Mouse (Mus musculus) midbrain, postnatal 0 days (tissue): Measurements from ENCODE around the gene Mier1. TPM values are rescaled to one million over a fixed set of nuclear protein-coding genes. Genes with fewer than 3 reads are reported as not detected.
A peak's percentile ranks its signal among the peaks of the same experiment; 100 is the strongest.

ENCODE experiments used
- ATAC-seq: fragments of 200-750 bp; cut with Nextera tagmentation; 2 replicates; pipeline ENCODE4 v1.8.0; 2017; ENCODE audit warnings: moderate number of reproducible peaks, mild to moderate bottlenecking, moderate TSS enrichment, moderate library complexity; ENCODE audit not compliant: low FRiP score
- DNase-seq: peaks from one replicate; pipeline ENCODE4 v3.0.0-alpha.2; 2015; ENCODE audit warnings: low spot score
- H3K27ac ChIP-seq: fragments of 300-500 bp; sonication (generic); 2 replicates; pipeline ENCODE4 v1.5.1; 2014; ENCODE audit warnings: low read depth, mild to moderate bottlenecking, low read length, mixed read lengths
- H3K27me3 ChIP-seq: fragments of 300-500 bp; sonication (generic); 2 replicates; pipeline ENCODE4 v1.6.1; 2014; ENCODE audit warnings: low read length, control low read depth, mixed read lengths; ENCODE audit not compliant: insufficient read depth
- H3K36me3 ChIP-seq: fragments of 300-500 bp; sonication (generic); 2 replicates; pipeline ENCODE4 v1.6.1; 2014; ENCODE audit warnings: low read length, control low read depth, mixed read lengths; ENCODE audit not compliant: insufficient read depth
- H3K4me1 ChIP-seq: fragments of 300-500 bp; sonication (generic); 2 replicates; pipeline ENCODE4 v1.6.1; 2014; ENCODE audit warnings: mild to moderate bottlenecking, control low read depth, antibody characterized with exemption, low read length, mixed read lengths; ENCODE audit not compliant: insufficient read depth
- H3K4me2 ChIP-seq: fragments of 300-500 bp; sonication (generic); 2 replicates; pipeline ENCODE4 v1.6.1; 2014; ENCODE audit warnings: low read depth, mild to moderate bottlenecking, low read length, mixed read lengths; ENCODE audit not compliant: poor library complexity, severe bottlenecking
- H3K4me3 ChIP-seq: fragments of 300-500 bp; sonication (generic); 2 replicates; pipeline ENCODE4 v1.5.1; 2014; ENCODE audit warnings: low read depth, mild to moderate bottlenecking, low read length, moderate library complexity
- H3K9ac ChIP-seq: fragments of 300-500 bp; sonication (generic); replicated peaks from 2 replicates; pipeline ENCODE4 v1.6.1; 2014; ENCODE audit warnings: mild to moderate bottlenecking, low read length, moderate library complexity, mixed read lengths; ENCODE audit not compliant: poor library complexity, severe bottlenecking
- H3K9me3 ChIP-seq: fragments of 300-500 bp; sonication (generic); 2 replicates; pipeline ENCODE4 v1.6.1; 2016; ENCODE audit warnings: low read length, control low read depth
- CTCF ChIP-seq: IDR thresholded peaks from 2 replicates; pipeline ENCODE4 v1.5.1; 2016; ENCODE audit warnings: antibody characterized with exemption, mild to moderate bottlenecking
- WGBS: fragments of 180-500 bp; shearing (Covaris S2); extraction: QIAGEN DNeasy Blood & Tissue Kit; methylation state at CpG from one replicate; pipeline ENCODE4 v1.1.7; 2014; 5-methylcytosine and 5-hydroxymethylcytosine counted together
- polyA plus RNA-seq: library from polyadenylated mRNA; unstranded; fragments of >200 nt; fragmentation: Nextera tagmentation; extraction: Ambion mirVana; gene quantifications from 2 replicates; pipeline ENCODE4 v1.2.1, GENCODE M21; 2015
- total RNA-seq: library from RNA; depleted of rRNA; stranded (reverse); fragments of >200 nt; gene quantifications from 2 replicates; pipeline ENCODE4 v1.2.3, GENCODE M21; 2014; rRNA removed

The Mier1 gene
- total RNA-seq (30.6 and 49.7 TPM in 2 replicates), polyA plus RNA-seq (25.3 and 32.8 TPM in 2 replicates)

GRCm38 (mm10) chr4:103114184-103115111, at the start of gene Mier1, which contains the start of gene Wdr78:
Gene Mier1 (plus strand): TSS chr4:103114390.
Gene Wdr78 (minus strand): TSS chr4:103114555.
- Histone ChIP-seq H3K9ac (peak within 1 kb of the TSS; percentile 86), H3K27me3 (no peaks in the 10 kb centered on the region), H3K9me3 (no peaks in the 10 kb centered on the region), H3K36me3 (no peaks in the 10 kb centered on the region; the same call in 1 of the 2 replicates), H3K27ac (peak within 1 kb of the TSS; percentile 98), H3K4me2 (peak within 1 kb of the TSS; percentile 79), H3K4me3 (peak within 1 kb of the TSS; percentile 80), H3K4me1 (peaks cover 7% of the 10 kb centered on the region)
- WGBS = under 1% methylated on average over 66 of the region's 90 CpGs
- no peak; the same call in 1 of the 2 replicates for TF ChIP-seq CTCF
- peak; percentile 99 for ATAC-seq
- peak; percentile 98 for DNase-seq

- no peak for TF ChIP-seq CTCF
- H3K4me2 ChIP-seq = no peak overlapping the region
- 87% methylated on average over 2 of the region's 2 CpGs for WGBS
- H3K9me3 ChIP-seq = no peaks in the 10 kb centered on the region
- H3K27ac ChIP-seq = no peak overlapping the region
- H3K9ac ChIP-seq = no peak overlapping the region
- H3K4me3 ChIP-seq = no peak overlapping the region
- ATAC-seq (no peak), DNase-seq (no peak)
- 0 out of 2 replicates have a peak, but pooled peaks cover 2% of the 10 kb centered on the region for H3K4me1 ChIP-seq
- no peaks in the 10 kb centered on the region for H3K27me3 ChIP-seq
- H3K36me3 ChIP-seq = no peaks in the 10 kb centered on the region
Measured at GRCm38 (mm10) chr4:103064421-103064820, 49.8 kb upstream of the Mier1 start.

- no peaks in the 10 kb centered on the region for H3K9me3 ChIP-seq
- no peak overlapping the region for H3K9ac ChIP-seq
- H3K27me3 ChIP-seq = no peaks in the 10 kb centered on the region
- WGBS = 84% methylated on average over 5 of the region's 5 CpGs
- H3K4me1 ChIP-seq = 0 out of 2 replicates have a peak, but pooled peaks cover 2% of the 10 kb centered on the region
- no peaks in the 10 kb centered on the region for H3K36me3 ChIP-seq
- ATAC-seq (no peak), DNase-seq (no peak)
- H3K4me2 ChIP-seq = no peak overlapping the region
- TF ChIP-seq CTCF = no peak
- H3K4me3 ChIP-seq = no peak overlapping the region
- no peak overlapping the region for H3K27ac ChIP-seq
Measured at GRCm38 (mm10) chr4:103064976-103065375, 49.2 kb upstream of the Mier1 start.

- H3K9me3 ChIP-seq = no peaks in the 10 kb centered on the region
- H3K4me2 ChIP-seq = no peak overlapping the region
- H3K36me3 ChIP-seq = no peaks in the 10 kb centered on the region
- TF ChIP-seq CTCF = no peak
- H3K4me1 ChIP-seq = 0 out of 2 replicates have a peak, but pooled peaks cover 2% of the 10 kb centered on the region
- H3K27ac ChIP-seq = peak overlapping the region; percentile 26; the same call in 1 of the 2 replicates
- no peak overlapping the region for H3K9ac ChIP-seq
- no peak for DNase-seq
- 35% methylated on average over 6 of the region's 6 CpGs for WGBS
- ATAC-seq = peak; percentile 58
- H3K27me3 ChIP-seq = no peaks in the 10 kb centered on the region
- no peak overlapping the region for H3K4me3 ChIP-seq
Measured at GRCm38 (mm10) chr4:103067906-103068655, 46.1 kb upstream of the Mier1 start.

GRCm38 (mm10) chr4:103070631-103071030, 43.6 kb upstream of the Mier1 start:
- Histone ChIP-seq H3K9me3 (no peaks in the 10 kb centered on the region), H3K27ac (no peak overlapping the region), H3K9ac (no peak overlapping the region), H3K4me3 (no peak overlapping the region), H3K4me2 (no peak overlapping the region), H3K27me3 (no peaks in the 10 kb centered on the region), H3K36me3 (no peaks in the 10 kb centered on the region), H3K4me1 (0 out of 2 replicates have a peak, but pooled peaks cover 2% of the 10 kb centered on the region)
- ATAC-seq (no peak), DNase-seq (no peak)
- 64% methylated on average over 3 of the region's 3 CpGs for WGBS
- no peak for TF ChIP-seq CTCF
